Mouse (Mus musculus) liver, embryonic 14.5 days (tissue): ENCODE measurements around the gene Ptprcap. TPM values are rescaled to one million over a fixed set of nuclear protein-coding genes. Genes with fewer than 3 reads are reported as not detected.
A peak's percentile ranks its signal among the peaks of the same experiment; 100 is the strongest.

Source experiments
- ATAC-seq: fragments of 200-750 bp; cut with Nextera tagmentation; 2 replicates; pipeline ENCODE4 v1.8.0; 2017; ENCODE audit warnings: moderate number of reproducible peaks, mild to moderate bottlenecking, moderate library complexity; ENCODE audit not compliant: insufficient read depth
- DNase-seq, 3 experiments: peaks; one replicate each; pipeline ENCODE4 v3.0.0-alpha.2; 2012 to 2013; ENCODE audit warnings: low read depth in 3 of 3, low spot score in 3 of 3
- H3K27ac ChIP-seq: fragments of 300-500 bp; sonication (generic); 2 replicates; pipeline ENCODE4 v1.5.1; 2014; ENCODE audit warnings: moderate library complexity, mild to moderate bottlenecking, control low read depth, inconsistent platforms
- H3K27me3 ChIP-seq: fragments of 300-500 bp; sonication (generic); 2 replicates; pipeline ENCODE4 v1.6.1; 2014; ENCODE audit warnings: mild to moderate bottlenecking, low read length, moderate library complexity; ENCODE audit not compliant: control insufficient read depth, insufficient read depth
- H3K36me3 ChIP-seq: fragments of 300-500 bp; sonication (generic); replicated peaks from 2 replicates; pipeline ENCODE4 v1.6.1; 2014; ENCODE audit warnings: low read depth; ENCODE audit not compliant: control insufficient read depth, insufficient read depth
- H3K4me1 ChIP-seq, 2 experiments: fragments of 200-500 bp in 1 of 2; fragments of 300-500 bp in 1 of 2; sonication (generic) in 1 of 2; replicated peaks; 2 replicates each; pipeline ENCODE4 v1.6.1; 2012 to 2014; ENCODE audit warnings: antibody characterized with exemption in 1 of 2, inconsistent platforms in 1 of 2, low read length in 1 of 2; ENCODE audit not compliant: control insufficient read depth in 2 of 2, insufficient read depth in 2 of 2
- H3K4me2 ChIP-seq: fragments of 300-500 bp; sonication (generic); 2 replicates; pipeline ENCODE4 v1.6.1; 2014; ENCODE audit warnings: low read depth, mild to moderate bottlenecking, control low read depth, moderate library complexity
- H3K4me3 ChIP-seq, 2 experiments: fragments of 200-500 bp in 1 of 2; fragments of 300-500 bp in 1 of 2; sonication (generic) in 1 of 2; 2 replicates each; pipeline ENCODE4 v1.5.1; 2012 to 2014; ENCODE audit warnings: low read depth in 2 of 2, low read length in 2 of 2, mild to moderate bottlenecking in 2 of 2, control low read depth in 1 of 2, inconsistent platforms in 1 of 2, moderate library complexity in 1 of 2; ENCODE audit not compliant: insufficient read depth in 1 of 2
- H3K9ac ChIP-seq: fragments of 300-500 bp; sonication (generic); replicated peaks from 2 replicates; pipeline ENCODE4 v1.6.1; 2014; ENCODE audit warnings: mild to moderate bottlenecking, control low read depth, moderate library complexity
- H3K9me3 ChIP-seq: fragments of 300-500 bp; sonication (generic); 2 replicates; pipeline ENCODE4 v1.6.1; 2016; ENCODE audit warnings: low read length, mixed read lengths; ENCODE audit not compliant: control insufficient read depth
- CTCF ChIP-seq: IDR thresholded peaks from 2 replicates; pipeline ENCODE4 v1.5.1; 2016; ENCODE audit warnings: antibody characterized with exemption, low read depth, control low read depth
- EP300 ChIP-seq: IDR thresholded peaks from 2 replicates; pipeline ENCODE4 v1.6.1; 2016; ENCODE audit warnings: antibody characterized with exemption, low read depth
- WGBS: fragments of 180-500 bp; shearing (Covaris S2); extraction: QIAGEN DNeasy Blood & Tissue Kit; methylation state at CpG from one replicate; pipeline ENCODE4 v1.1.7; 2014; ENCODE audit not compliant: insufficient replicate concordance; 5-methylcytosine and 5-hydroxymethylcytosine counted together
- polyA plus RNA-seq, 2 experiments: library from polyadenylated mRNA; depleted of rRNA in 1 of 2; stranded (reverse) in 1 of 2; unstranded in 1 of 2; fragments of >200 nt; fragmentation: Nextera tagmentation in 1 of 2; extraction: Ambion mirVana in 1 of 2; gene quantifications; 2 replicates each; pipeline versions ENCODE4 v1.2.1 to v1.2.3; 2012 to 2014

Ptprcap gene
- polyA plus RNA-seq, 2 experiments = 12.5 to 14.4 TPM

DNA sequence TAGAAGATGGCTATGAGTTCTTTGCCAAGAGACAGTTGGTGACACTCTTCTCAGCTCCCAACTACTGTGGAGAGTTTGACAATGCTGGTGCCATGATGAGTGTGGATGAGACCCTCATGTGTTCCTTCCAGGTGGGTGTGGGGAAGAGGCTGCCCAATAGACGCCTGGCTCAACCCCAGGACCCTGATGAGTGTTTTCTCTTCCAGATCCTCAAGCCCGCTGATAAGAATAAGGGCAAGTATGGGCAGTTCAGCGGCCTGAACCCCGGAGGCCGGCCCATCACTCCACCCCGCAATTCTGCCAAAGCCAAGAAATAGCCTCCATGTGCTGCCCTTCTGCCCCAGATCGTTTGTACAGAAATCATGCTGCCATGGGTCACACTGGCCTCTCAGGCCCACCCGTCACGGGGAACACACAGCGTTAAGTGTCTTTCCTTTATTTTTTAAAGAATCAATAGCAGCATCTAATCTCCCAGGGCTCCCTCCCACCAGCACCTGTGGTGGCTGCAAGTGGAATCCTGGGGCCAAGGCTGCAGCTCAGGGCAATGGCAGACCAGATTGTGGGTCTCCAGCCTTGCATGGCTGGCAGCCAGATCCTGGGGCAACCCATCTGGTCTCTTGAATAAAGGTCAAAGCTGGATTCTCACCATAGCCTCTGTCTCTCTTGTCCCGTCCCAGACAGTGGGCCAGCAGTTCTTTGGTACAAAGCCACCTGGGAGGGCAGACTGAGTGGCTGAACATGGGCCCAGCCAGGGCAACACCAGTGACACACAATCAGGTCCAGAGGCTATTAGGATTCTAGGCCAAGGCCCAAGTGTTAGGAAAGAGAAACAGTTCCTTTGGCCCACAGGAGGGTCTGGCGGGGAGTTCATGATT lies 41.6 kb downstream of the Ptprcap start:
- Histone ChIP-seq H3K4me1 (peaks cover 15 to 27% of the 10 kb centered on the region in 2 experiments), H3K9ac (no peak overlapping the region), H3K36me3 (peaks cover 52% of the 10 kb centered on the region), H3K27me3 (no peaks in the 10 kb centered on the region), H3K4me2 (no peak overlapping the region; the same call in 1 of the 2 replicates), H3K9me3 (no peaks in the 10 kb centered on the region), H3K4me3 (no peak overlapping the region), H3K27ac (no peak overlapping the region)
- 74% methylated on average over 12 of the region's 12 CpGs for WGBS
- no peak for DNase-seq
- no peak for ATAC-seq
- no peak for TF ChIP-seq CTCF
- no peak for TF ChIP-seq EP300

DNA sequence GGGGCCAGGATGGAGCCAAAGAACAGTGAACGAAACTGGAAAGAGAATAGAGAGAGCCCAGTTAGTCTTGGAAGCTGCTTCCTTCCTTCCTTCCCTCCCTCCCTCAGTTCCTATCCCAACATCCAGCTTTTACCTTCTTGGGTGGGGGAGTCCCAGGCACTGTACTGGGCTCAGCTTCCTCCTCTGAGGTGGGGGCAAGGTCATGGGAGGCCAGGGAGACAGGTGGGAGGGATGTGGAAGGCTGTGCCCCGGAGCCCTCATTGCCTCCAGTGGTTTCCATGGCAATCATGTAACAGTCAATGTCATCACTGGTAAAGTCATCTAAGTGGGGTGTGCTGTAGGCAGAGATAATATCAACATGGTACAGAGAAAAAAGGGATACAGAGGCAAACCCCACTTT lies 42.6 kb downstream of the Ptprcap start:
- no peaks in the 10 kb centered on the region for H3K27me3 ChIP-seq
- ATAC-seq (no peak), DNase-seq (no peak)
- H3K4me2 ChIP-seq = no peak overlapping the region
- H3K9me3 ChIP-seq = no peaks in the 10 kb centered on the region
- TF ChIP-seq CTCF (no peak), EP300 (no peak)
- H3K4me1 ChIP-seq = peaks cover 21 to 30% of the 10 kb centered on the region in 2 experiments
- H3K27ac ChIP-seq = no peak overlapping the region
- H3K9ac ChIP-seq = no peak overlapping the region
- H3K4me3 ChIP-seq = no peak overlapping the region
- H3K36me3 ChIP-seq = peaks cover 55% of the 10 kb centered on the region
- WGBS = 59% methylated on average over 2 of the region's 2 CpGs

DNA sequence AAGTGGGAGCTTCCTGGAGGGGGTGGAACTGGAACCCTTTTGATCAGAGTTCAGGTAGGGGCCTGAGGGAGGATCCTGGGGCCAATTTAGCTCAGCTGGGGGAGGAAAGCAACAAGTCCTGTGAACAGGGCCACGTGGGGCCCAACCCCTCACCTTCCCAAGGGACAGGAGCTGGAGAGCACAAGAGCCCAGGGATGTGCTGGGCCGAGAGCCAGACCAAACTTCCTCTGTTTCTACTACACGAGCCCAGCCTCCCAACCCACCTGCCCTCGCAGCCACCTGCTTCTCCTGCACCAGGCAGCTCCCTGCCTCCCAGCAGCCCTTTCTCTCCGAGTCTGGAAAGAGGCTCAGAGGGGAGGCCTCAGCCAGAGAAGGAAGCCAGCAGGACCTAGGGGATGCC lies 43.1 kb downstream of the Ptprcap start:
- H3K4me1 ChIP-seq = peaks cover 16 to 25% of the 10 kb centered on the region in 2 experiments
- H3K9me3 ChIP-seq = no peaks in the 10 kb centered on the region
- H3K9ac ChIP-seq = no peak overlapping the region
- no peak overlapping the region for H3K4me3 ChIP-seq
- H3K27ac ChIP-seq = no peak overlapping the region
- WGBS = 54% methylated on average over 5 of the region's 5 CpGs
- H3K36me3 ChIP-seq = peaks cover 55% of the 10 kb centered on the region
- no peak for TF ChIP-seq EP300
- TF ChIP-seq CTCF = no peak
- DNase-seq (no peak), ATAC-seq (no peak)
- no peaks in the 10 kb centered on the region for H3K27me3 ChIP-seq
- no peak overlapping the region for H3K4me2 ChIP-seq

DNA sequence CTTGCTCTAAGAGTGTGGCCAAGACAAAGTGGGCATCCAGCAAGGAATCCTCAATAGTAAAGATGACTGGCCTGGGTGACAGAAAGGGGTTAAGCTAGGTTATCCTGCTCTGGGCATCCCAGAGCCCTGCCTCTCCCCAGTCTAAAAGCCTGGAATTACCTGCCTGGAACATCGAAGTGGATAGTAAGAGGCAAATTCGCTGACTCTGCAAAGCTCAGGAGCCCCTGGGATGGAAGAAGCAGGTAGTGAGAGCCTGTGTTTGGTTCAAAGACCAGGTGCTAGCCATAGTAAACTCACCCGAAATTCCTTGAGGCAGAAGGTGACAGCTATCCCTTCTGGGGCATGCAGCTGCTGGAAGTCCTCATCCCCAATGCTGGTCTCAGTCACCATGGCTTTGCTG lies 43.8 kb downstream of the Ptprcap start:
- DNase-seq (no peak), ATAC-seq (no peak)
- no peak overlapping the region for H3K27ac ChIP-seq
- no peak overlapping the region for H3K9ac ChIP-seq
- no peak overlapping the region for H3K4me3 ChIP-seq
- no peak overlapping the region for H3K4me2 ChIP-seq
- WGBS = 57% methylated on average over 3 of the region's 3 CpGs
- no peak for TF ChIP-seq EP300
- no peak for TF ChIP-seq CTCF
- no peaks in the 10 kb centered on the region for H3K9me3 ChIP-seq
- peaks cover 55% of the 10 kb centered on the region for H3K36me3 ChIP-seq
- H3K27me3 ChIP-seq = no peaks in the 10 kb centered on the region
- peaks cover 15 to 29% of the 10 kb centered on the region in 2 experiments for H3K4me1 ChIP-seq

DNA sequence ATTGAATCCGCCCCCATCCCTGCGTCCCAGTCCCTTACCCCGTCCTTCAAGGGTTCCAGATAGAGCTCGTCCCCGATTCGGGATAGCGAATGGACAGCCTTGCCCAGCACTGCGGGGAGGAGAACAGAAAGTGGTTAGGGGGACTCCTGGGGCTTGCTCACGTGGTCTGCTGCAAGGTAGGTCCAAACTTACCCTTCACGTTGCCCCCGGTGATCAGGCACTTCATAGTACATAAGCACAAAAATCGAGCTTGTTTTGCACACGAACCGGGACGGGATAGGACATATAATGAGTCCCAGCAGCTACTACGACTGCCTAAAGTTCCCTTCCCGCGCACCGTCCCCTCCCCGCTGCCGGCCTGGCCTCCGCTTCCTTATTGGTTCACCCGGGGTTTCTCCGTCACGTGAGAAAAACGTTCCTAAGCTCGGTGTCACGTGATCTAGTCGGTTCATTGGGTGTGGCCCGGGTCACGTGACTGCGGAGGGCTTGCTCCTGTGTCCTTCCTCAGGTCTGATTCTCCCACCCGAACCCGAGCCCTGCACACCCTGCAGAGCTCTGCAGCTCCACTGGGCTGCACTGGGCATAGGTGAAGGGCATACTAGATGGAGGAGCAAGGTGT lies 48.0 kb downstream of the Ptprcap start, which contains the start of gene Rad9a:
Gene Rad9a, minus strand, starts transcription at position 372 of the 619 bp plus-strand sequence.
- peaks cover 8 to 23% of the 10 kb centered on the region in 2 experiments for H3K4me1 ChIP-seq
- no peaks in the 10 kb centered on the region for H3K9me3 ChIP-seq
- no peak for TF ChIP-seq EP300
- TF ChIP-seq CTCF = no peak
- peak within 1 kb of the TSS; percentile 79 for H3K27ac ChIP-seq
- 0% methylated on average over 34 of the region's 34 CpGs for WGBS
- ATAC-seq (peak; percentile 86), DNase-seq (peak; percentile 98)
- H3K4me3 ChIP-seq = peak within 1 kb of the TSS; percentile 89 to 91
- H3K27me3 ChIP-seq = no peaks in the 10 kb centered on the region; the same call in none of the 2 replicates
- peak within 1 kb of the TSS; percentile 98 for H3K4me2 ChIP-seq
- peak within 1 kb of the TSS; percentile 96 for H3K9ac ChIP-seq
- H3K36me3 ChIP-seq = peaks cover 22% of the 10 kb centered on the region
